Mouse (Mus musculus): ENCODE measurements around the gene Ano6. TPM values are rescaled to one million over a fixed set of nuclear protein-coding genes. Genes with fewer than 3 reads are reported as not detected.

Gene Ano6
- polyA plus RNA-seq, 1 experiment from 2014 or later: 30.0 TPM

DNA sequence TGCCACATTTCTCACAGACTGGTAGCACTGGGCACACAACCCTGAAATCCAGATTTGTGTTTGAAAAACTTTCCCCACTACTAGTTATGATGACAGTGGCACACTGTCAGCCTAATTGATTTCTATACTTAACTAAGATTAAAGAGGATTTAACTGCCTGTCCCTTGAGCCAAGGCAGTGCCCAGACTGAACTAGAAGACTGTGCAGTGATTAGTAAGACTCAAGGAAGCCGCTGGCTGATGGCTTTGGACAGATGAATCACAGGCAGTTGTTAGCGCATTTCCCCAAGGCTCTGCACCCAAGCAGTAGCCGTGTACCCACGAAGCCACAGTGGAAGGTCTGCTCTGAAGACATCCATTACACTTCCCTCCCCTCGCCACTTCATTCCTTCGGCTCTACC lies 138.4 kb downstream of the Ano6 start:
- Histone ChIP-seq H3K27me3 (ENCODE audit: low read depth, poor library complexity, severe bottlenecking) (no peaks in the 10 kb centered on the region), H3K4me1 (no peaks in the 10 kb centered on the region), H3K4me3 (no peak overlapping the region), H3K27ac (replicated peaks) (no peak overlapping the region), H3K9me3 (replicated peaks) (no peaks in the 10 kb centered on the region; the same call in 1 of the 2 replicates), H3K36me3 (peaks cover 47% of the 10 kb centered on the region)
- DNase-seq (ENCODE audit: low spot score): no peak
- WGBS: 89% methylated on average over 6 of the region's 6 CpGs

DNA sequence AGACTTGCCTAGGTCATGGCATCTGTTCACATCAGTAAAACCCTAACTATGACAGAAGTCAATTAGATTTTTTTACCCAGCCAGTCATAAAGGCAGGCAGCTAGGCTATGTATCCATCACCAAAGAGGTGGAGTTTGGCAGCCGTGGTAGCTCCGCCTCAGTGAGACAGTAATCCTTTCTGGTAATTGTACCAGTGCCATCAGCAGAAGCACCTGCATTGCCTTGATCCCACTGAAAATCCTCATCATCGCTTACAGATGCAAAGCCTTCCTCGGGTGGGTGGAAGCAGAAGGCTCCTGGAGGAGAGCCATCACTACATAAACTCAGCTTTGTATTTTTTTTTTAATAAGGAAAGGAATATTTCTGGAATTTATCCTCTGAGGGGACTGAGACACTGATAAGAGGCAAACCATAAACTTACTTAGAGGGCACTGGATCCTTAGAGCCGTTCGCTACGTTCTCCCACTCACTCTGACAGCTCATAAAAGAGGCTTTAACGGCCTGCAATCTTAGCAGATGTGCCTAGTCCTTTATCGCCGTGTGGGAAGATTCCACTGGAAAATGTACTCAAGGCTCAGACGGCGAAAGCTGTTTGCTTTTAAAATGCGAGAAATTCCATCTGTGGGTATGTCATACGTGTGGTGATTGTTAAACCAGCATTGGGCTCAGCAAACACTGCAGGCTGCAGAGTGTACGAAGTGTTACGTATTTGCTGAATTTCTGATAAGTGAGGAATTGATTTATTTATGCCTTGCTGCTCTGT lies 140.6 kb downstream of the Ano6 start:
- Histone ChIP-seq H3K4me3 (no peak overlapping the region), H3K27ac (replicated peaks) (no peak overlapping the region), H3K27me3 (ENCODE audit: low read depth, poor library complexity, severe bottlenecking) (no peaks in the 10 kb centered on the region), H3K9me3 (replicated peaks) (no peaks in the 10 kb centered on the region; the same call in 1 of the 2 replicates), H3K4me1 (no peaks in the 10 kb centered on the region), H3K36me3 (peaks cover 47% of the 10 kb centered on the region)
- 89% methylated on average over 16 of the region's 16 CpGs for WGBS
- DNase-seq (ENCODE audit: low spot score): no peak

DNA sequence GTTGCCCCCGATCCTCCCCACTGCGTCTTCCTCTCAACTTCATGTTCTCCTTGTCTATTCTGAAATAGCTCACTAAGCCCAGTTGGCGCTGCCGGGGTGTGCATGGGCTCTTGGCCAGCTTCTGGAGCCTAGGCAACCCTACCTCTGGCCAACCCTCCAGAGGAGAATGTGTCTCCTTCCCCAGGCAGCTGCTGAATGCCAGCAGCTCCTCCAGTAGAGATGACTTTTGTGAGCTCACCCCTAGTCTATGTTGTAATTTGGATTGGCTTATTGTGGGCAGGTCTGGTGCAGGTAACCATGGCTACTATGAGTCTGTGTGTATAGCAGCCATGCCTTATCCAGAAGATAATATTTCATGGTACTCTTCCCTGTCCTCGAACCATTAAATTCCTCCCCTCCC lies 141.7 kb downstream of the Ano6 start:
- no peaks in the 10 kb centered on the region; the same call in 1 of the 2 replicates for H3K9me3 ChIP-seq (replicated peaks)
- no peak overlapping the region for H3K27ac ChIP-seq (replicated peaks)
- DNase-seq (ENCODE audit: low spot score): no peak
- H3K27me3 ChIP-seq (ENCODE audit: low read depth, poor library complexity, severe bottlenecking): no peaks in the 10 kb centered on the region
- peaks cover 47% of the 10 kb centered on the region for H3K36me3 ChIP-seq
- H3K4me3 ChIP-seq: no peak overlapping the region
- H3K4me1 ChIP-seq: no peaks in the 10 kb centered on the region
- 89% methylated on average over 5 of the region's 5 CpGs for WGBS

DNA sequence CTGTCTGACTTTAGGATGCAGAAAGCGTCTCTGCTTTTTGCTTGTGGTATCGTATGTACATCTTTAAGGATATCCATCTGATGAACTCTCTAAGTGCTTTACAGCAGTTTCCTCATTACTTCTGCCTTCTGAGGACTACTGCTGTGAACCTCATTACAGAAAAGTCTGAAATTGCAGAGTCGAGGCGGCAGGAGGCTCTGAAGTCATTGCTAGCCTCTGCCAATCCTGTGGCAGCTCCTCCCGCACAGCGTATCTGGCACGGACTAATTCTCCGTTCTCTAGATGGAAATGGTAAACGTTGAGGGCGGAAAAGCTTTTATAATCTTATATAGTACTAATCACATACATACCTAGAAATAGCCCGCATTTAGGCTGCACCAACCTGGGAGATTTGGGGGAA lies 144.5 kb downstream of the Ano6 start:
- Histone ChIP-seq H3K36me3 (peaks cover 44% of the 10 kb centered on the region), H3K9me3 (replicated peaks) (no peaks in the 10 kb centered on the region; the same call in 1 of the 2 replicates), H3K27ac (replicated peaks) (no peak overlapping the region), H3K27me3 (ENCODE audit: low read depth, poor library complexity, severe bottlenecking) (no peaks in the 10 kb centered on the region), H3K4me3 (no peak overlapping the region), H3K4me1 (no peaks in the 10 kb centered on the region)
- 91% methylated on average over 11 of the region's 11 CpGs for WGBS
- DNase-seq (ENCODE audit: low spot score): no peak

DNA sequence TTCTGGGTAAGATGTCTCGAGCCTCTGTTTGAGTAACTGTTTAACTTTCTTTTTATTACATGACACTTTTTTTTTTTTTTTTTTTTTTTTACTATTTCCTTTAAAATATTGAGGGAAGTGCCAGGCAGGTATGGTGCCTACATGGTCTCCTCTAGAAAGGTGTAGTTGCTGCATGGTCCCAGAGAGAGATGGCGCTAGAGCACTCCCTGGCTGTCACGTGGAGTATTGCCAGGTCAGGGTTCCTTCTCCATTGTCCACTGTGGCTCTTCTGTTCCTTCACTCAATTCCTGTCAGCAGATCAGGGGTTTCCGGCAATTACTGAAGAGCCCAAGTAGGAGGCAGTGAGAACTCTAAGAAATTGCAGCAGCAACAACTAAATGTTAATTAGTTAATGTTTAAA lies 152.8 kb downstream of the Ano6 start:
- H3K4me1 ChIP-seq: 0 out of 2 replicates have a peak, but pooled peaks cover 4% of the 10 kb centered on the region
- 65% methylated on average over 4 of the region's 4 CpGs for WGBS
- no peak overlapping the region for H3K27ac ChIP-seq (replicated peaks)
- peaks cover 48% of the 10 kb centered on the region for H3K36me3 ChIP-seq
- no peak for DNase-seq (ENCODE audit: low spot score)
- H3K27me3 ChIP-seq (ENCODE audit: low read depth, poor library complexity, severe bottlenecking): no peaks in the 10 kb centered on the region
- H3K9me3 ChIP-seq (replicated peaks): no peaks in the 10 kb centered on the region; the same call in 1 of the 2 replicates
- no peak overlapping the region for H3K4me3 ChIP-seq

DNA sequence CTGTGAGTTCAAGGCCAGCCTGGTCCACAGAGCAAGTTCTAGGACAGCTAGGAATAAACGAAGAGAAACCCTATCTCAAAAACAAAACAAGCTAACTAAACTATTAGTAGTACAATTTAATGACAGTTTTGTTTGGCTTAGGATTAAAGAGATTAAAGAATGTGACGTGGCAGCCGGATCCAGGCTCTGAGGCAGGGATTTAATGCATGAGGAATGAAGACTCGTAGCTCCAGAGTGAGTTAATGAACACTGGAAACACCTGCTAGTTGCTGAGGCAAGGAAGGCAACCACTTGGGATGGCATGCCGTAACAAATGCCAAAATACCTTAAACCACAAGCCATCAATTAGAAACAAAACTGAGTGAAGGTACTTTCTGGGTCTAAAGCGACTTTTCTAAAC lies 153.7 kb downstream of the Ano6 start:
- Histone ChIP-seq H3K27ac (replicated peaks) (no peak overlapping the region), H3K4me3 (no peak overlapping the region), H3K27me3 (ENCODE audit: low read depth, poor library complexity, severe bottlenecking) (no peaks in the 10 kb centered on the region), H3K4me1 (0 out of 2 replicates have a peak, but pooled peaks cover 4% of the 10 kb centered on the region), H3K36me3 (peaks cover 48% of the 10 kb centered on the region), H3K9me3 (replicated peaks) (no peaks in the 10 kb centered on the region; the same call in 1 of the 2 replicates)
- 77% methylated on average over 6 of the region's 6 CpGs for WGBS
- DNase-seq (ENCODE audit: low spot score): no peak

DNA sequence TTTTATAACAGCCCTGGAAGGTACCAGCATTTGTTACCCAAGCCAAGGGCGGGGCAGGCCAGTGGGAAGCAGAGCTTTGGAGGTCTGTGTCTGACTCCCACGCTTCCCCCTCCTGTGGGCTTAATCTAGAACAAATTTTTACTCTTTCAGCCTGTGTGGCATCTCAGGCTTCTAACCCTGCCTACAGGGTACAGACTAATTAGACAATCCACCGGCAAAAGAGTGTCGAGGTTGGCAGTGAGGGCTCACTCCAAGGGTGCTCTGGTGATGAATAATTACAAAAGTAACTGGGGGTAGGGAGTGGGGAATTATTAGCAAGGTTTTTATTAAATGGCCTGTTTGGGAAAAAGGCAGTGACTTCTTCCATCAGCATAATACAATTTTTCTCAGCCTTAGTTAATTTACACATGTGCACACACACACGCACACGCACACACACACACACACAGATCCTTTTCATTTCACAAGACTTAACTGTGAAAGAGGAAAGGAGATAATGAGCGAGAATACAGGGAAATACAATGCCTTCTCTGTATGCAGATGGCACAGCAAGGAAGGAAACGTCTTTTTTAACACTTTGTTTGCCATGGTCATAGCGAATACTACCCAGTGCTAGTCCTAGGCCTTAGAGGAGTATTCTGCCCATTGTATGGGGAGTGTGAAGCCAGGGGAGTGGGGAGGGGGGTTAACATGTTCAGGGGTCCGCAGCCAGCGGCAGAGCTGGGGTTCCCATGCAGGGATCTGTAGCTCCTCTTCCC lies 155.5 kb downstream of the Ano6 start:
- Histone ChIP-seq H3K36me3 (peaks cover 53% of the 10 kb centered on the region), H3K9me3 (replicated peaks) (no peaks in the 10 kb centered on the region), H3K4me3 (no peak overlapping the region), H3K27ac (replicated peaks) (no peak overlapping the region), H3K4me1 (peaks cover 6% of the 10 kb centered on the region), H3K27me3 (ENCODE audit: low read depth, poor library complexity, severe bottlenecking) (no peaks in the 10 kb centered on the region)
- WGBS: 79% methylated on average over 11 of the region's 11 CpGs
- no peak for DNase-seq (ENCODE audit: low spot score)

DNA sequence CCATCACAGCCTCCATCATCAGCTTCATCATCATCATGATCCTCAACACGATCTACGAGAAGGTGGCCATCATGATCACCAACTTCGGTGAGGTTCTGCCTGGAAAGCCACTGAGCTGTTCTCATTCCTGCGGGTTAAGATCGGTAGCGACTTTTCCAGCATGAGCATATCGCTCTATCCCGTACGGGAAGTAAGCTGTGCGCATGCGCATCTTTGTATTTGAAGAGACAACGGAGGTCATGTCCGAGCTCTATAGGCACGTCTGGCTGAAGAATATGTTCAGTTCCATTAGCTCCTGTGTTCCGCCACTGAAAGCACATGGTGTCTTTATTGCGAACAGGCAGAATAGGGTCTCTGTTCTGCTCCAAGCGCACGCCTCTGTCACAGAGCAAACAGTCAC lies 157.8 kb downstream of the Ano6 start:
- peaks cover 42% of the 10 kb centered on the region for H3K36me3 ChIP-seq
- H3K27ac ChIP-seq (replicated peaks): no peak overlapping the region
- H3K27me3 ChIP-seq (ENCODE audit: low read depth, poor library complexity, severe bottlenecking): no peaks in the 10 kb centered on the region
- DNase-seq (ENCODE audit: low spot score): no peak
- 98% methylated on average over 18 of the region's 18 CpGs for WGBS
- peaks cover 16% of the 10 kb centered on the region for H3K4me1 ChIP-seq
- H3K4me3 ChIP-seq: no peak overlapping the region
- H3K9me3 ChIP-seq (replicated peaks): no peaks in the 10 kb centered on the region

DNA sequence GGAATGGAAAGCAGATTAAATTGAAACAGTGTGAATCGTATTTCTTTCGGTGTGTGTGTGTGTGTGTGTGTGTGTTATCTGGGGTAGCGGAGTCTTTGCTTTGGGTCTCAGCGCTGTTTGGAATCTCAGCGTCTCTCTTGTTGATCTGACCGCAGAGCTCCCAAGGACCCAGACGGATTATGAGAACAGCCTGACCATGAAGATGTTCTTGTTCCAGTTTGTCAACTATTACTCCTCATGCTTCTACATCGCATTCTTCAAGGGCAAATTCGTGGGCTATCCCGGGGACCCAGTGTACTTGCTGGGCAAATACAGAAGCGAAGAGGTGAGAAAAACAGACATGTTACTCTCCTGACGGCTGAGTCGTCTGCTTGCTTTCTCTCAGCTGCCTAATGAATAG lies 158.7 kb downstream of the Ano6 start:
- Histone ChIP-seq H3K27ac (replicated peaks) (no peak overlapping the region), H3K36me3 (peaks cover 48% of the 10 kb centered on the region), H3K9me3 (replicated peaks) (no peaks in the 10 kb centered on the region), H3K4me3 (no peak overlapping the region), H3K27me3 (ENCODE audit: low read depth, poor library complexity, severe bottlenecking) (no peaks in the 10 kb centered on the region), H3K4me1 (peaks cover 16% of the 10 kb centered on the region)
- DNase-seq (ENCODE audit: low spot score): no peak
- 94% methylated on average over 13 of the region's 13 CpGs for WGBS

DNA sequence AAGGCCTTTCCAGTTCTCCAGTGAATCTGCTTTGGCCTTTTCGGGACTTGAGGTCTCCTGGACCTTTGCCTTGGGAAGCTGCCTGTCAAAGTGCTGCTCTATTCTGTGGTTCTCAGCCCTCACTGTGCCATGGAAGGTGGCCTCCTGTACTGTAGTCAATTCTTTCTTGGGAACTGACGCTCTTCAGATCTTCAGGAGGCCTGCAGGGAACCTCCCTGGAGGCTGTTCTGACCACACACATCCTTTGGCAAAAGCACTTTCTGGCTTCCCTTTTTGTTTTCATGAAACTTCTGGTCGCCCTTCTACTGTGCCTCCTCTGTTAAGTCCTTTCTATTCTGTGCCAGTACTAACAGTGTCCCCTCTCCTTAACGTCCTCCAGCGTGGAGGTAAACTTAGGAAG lies 160.9 kb downstream of the Ano6 start:
- DNase-seq (ENCODE audit: low spot score): no peak
- peaks cover 61% of the 10 kb centered on the region for H3K36me3 ChIP-seq
- H3K27ac ChIP-seq (replicated peaks): 0 out of 2 replicates have a peak overlapping the region, but pooled peaks have one; percentile 6
- no peaks in the 10 kb centered on the region for H3K27me3 ChIP-seq (ENCODE audit: low read depth, poor library complexity, severe bottlenecking)
- no peak overlapping the region for H3K4me3 ChIP-seq
- H3K4me1 ChIP-seq: peaks cover 12% of the 10 kb centered on the region
- no peaks in the 10 kb centered on the region for H3K9me3 ChIP-seq (replicated peaks)
- 54% methylated on average over 5 of the region's 5 CpGs for WGBS

DNA sequence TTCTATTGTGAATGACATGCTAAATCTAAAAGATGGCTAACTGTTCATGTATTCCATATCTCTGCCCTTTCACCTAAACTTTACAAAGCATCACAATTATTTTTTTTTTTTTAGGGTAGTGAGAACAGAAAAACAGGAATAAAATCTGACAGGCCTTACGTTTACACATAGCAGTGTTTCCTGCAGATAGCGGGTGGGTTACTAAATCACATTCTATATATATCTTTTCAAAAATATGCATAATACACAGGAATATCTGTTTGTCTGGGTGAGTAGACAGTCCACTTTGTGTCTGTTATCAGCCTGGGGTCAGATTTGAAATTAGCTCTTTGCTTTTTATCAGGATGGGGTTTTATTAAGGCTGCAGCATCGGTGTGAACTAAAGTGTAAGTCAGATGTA lies 166.0 kb downstream of the Ano6 start:
- WGBS: 96% methylated on average over 3 of the region's 3 CpGs

DNA sequence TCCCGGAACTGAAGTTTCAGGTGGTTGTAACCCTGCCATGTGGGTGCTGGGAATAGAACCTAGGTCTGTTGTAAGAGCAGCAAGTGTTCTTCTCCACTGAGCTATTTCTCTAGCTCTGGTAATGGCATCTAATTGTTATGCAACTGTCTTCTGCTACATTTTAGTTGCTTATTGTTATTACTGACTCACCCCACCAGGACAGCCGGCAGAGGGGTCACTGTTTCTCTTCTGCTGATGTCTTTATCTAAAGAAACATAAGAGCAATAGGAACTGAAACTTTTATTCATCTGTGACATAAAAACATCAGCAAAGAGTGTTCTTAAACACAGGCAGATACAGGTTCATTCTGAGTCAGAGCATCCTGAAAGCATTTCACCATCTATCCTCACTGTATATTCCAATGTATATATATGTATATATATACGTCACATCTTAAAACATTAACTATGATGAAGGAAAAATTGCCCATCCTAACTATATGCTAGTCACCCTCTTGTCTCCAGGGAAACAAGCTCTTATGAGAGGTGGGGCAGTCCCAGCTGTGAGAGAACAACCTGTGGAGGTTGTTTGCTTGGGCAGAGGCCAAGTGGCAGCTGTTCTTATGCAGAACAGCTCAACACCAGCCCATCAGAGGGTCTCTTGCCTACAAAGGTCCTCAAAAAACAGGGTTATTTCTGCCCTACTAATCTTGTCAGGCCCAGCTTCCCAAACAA lies 171.9 kb downstream of the Ano6 start:
- H3K9me3 ChIP-seq (replicated peaks): no peaks in the 10 kb centered on the region
- 90% methylated on average over 3 of the region's 3 CpGs for WGBS
- H3K27ac ChIP-seq (replicated peaks): no peak overlapping the region
- H3K4me1 ChIP-seq: peaks cover 5% of the 10 kb centered on the region; the same call in 1 of the 2 replicates
- H3K4me3 ChIP-seq: no peak overlapping the region
- H3K36me3 ChIP-seq: peaks cover 20% of the 10 kb centered on the region
- DNase-seq (ENCODE audit: low spot score): no peak
- H3K27me3 ChIP-seq (ENCODE audit: low read depth, poor library complexity, severe bottlenecking): no peaks in the 10 kb centered on the region

More for the DNA sequence above, 166.0 kb downstream of the Ano6 start:
- H3K27me3 ChIP-seq (ENCODE audit: low read depth, poor library complexity, severe bottlenecking): no peaks in the 10 kb centered on the region
- H3K9me3 ChIP-seq (replicated peaks): no peaks in the 10 kb centered on the region
- H3K4me3 ChIP-seq: no peak overlapping the region
- peaks cover 5% of the 10 kb centered on the region for H3K4me1 ChIP-seq
- H3K27ac ChIP-seq (replicated peaks): no peak overlapping the region
- DNase-seq (ENCODE audit: low spot score): no peak
- peaks cover 38% of the 10 kb centered on the region for H3K36me3 ChIP-seq
